Mouse (Mus musculus) kidney, adult 11 months (tissue): ENCODE results near the gene Crybb1.

Source experiments
- DNase-seq: peaks from one replicate; pipeline ENCODE4 v3.0.0; 2022

Crybb1 gene

GRCm38 (mm10) chr5:112237866-112238570 lies 17.6 kb upstream of the Crybb1 start:
- no peak for DNase-seq

- no peak for DNase-seq
Measured at GRCm38 (mm10) chr5:112238781-112239482, 16.7 kb upstream of the Crybb1 start.

- peak; percentile 62 for DNase-seq
Measured at GRCm38 (mm10) chr5:112240761-112241160, 14.9 kb upstream of the Crybb1 start.

GRCm38 (mm10) chr5:112241849-112242248 lies 13.8 kb upstream of the Crybb1 start:
- DNase-seq: no peak

- peak; percentile 71 for DNase-seq
Measured at GRCm38 (mm10) chr5:112242361-112242778, 13.2 kb upstream of the Crybb1 start.

GRCm38 (mm10) chr5:112243041-112243440 lies 12.6 kb upstream of the Crybb1 start:
- peak; percentile 8 for DNase-seq

- peak; percentile 10 for DNase-seq
Measured at GRCm38 (mm10) chr5:112243539-112244274, 11.9 kb upstream of the Crybb1 start.

- DNase-seq: no peak
Measured at GRCm38 (mm10) chr5:112244275-112244562, 11.4 kb upstream of the Crybb1 start.

- peak; percentile 18 for DNase-seq
Measured at GRCm38 (mm10) chr5:112244890-112245615, 10.6 kb upstream of the Crybb1 start.

- no peak for DNase-seq
Measured at GRCm38 (mm10) chr5:112247399-112247798, 8.2 kb upstream of the Crybb1 start.

GRCm38 (mm10) chr5:112249106-112249505 lies 6.5 kb upstream of the Crybb1 start:
- no peak for DNase-seq

- DNase-seq: peak; percentile 23
Measured at GRCm38 (mm10) chr5:112252400-112252799, 3.2 kb upstream of the Crybb1 start, which contains the start of gene Cryba4. Cryba4 (minus strand) TSS chr5:112252518.

GRCm38 (mm10) chr5:112253169-112253568 lies 2.4 kb upstream of the Crybb1 start:
- peak; percentile 51 for DNase-seq

- peak; percentile 10 for DNase-seq
Measured at GRCm38 (mm10) chr5:112254282-112254806, 1.3 kb upstream of the Crybb1 start.

- DNase-seq: no peak
Measured at GRCm38 (mm10) chr5:112256457-112256856, 842 bp downstream of the Crybb1 start.

GRCm38 (mm10) chr5:112257896-112258295 lies 2.3 kb downstream of the Crybb1 start:
- DNase-seq: no peak

- DNase-seq: no peak
Measured at GRCm38 (mm10) chr5:112259862-112260650, 4.4 kb downstream of the Crybb1 start.

- no peak for DNase-seq
Measured at GRCm38 (mm10) chr5:112260818-112261217, 5.2 kb downstream of the Crybb1 start.

- DNase-seq: no peak
Measured at GRCm38 (mm10) chr5:112264099-112264498, 8.5 kb downstream of the Crybb1 start.

GRCm38 (mm10) chr5:112265110-112265509 lies 9.5 kb downstream of the Crybb1 start:
- DNase-seq: no peak

- DNase-seq: no peak
Measured at GRCm38 (mm10) chr5:112265515-112265914, 9.9 kb downstream of the Crybb1 start.
